Mouse (Mus musculus) small intestine, adult 2 months (tissue): ENCODE data around the gene Mgrn1. TPM values are rescaled to one million over a fixed set of nuclear protein-coding genes. Genes with fewer than 3 reads are reported as not detected.

Experiments used
- H3K27ac ChIP-seq: fragments of 200-500 bp; 2 replicates; pipeline ENCODE4 v1.5.1; 2012; ENCODE audit warnings: low read depth, low read length, control low read depth, inconsistent platforms; ENCODE audit not compliant: insufficient read depth
- H3K27me3 ChIP-seq: fragments of 200-500 bp; 2 replicates; pipeline ENCODE4 v1.6.1; 2012; ENCODE audit warnings: mild to moderate bottlenecking, moderate library complexity, low read length, inconsistent platforms; ENCODE audit not compliant: control insufficient read depth, insufficient read depth
- H3K36me3 ChIP-seq: fragments of 200-500 bp; 2 replicates; pipeline ENCODE4 v1.6.1; 2012; ENCODE audit warnings: mild to moderate bottlenecking, low read length, control low read depth, inconsistent platforms; ENCODE audit not compliant: control insufficient read depth, insufficient read depth
- H3K4me1 ChIP-seq: fragments of 200-500 bp; 2 replicates; pipeline ENCODE4 v1.6.1; 2012; ENCODE audit warnings: low read length, inconsistent platforms, mixed read lengths; ENCODE audit not compliant: control insufficient read depth, insufficient read depth, insufficient read length
- H3K4me3 ChIP-seq: fragments of 200-500 bp; 2 replicates; pipeline ENCODE4 v1.5.1; 2012; ENCODE audit warnings: low read depth, mild to moderate bottlenecking, control low read depth, inconsistent platforms, low read length, moderate library complexity
- CTCF ChIP-seq: fragments of 200-500 bp; IDR thresholded peaks from 2 replicates; pipeline ENCODE4 v1.5.1; 2012; ENCODE audit warnings: low read depth, mild to moderate bottlenecking, control low read depth, inconsistent platforms, low read length, moderate library complexity, mixed read lengths; ENCODE audit not compliant: insufficient replicate concordance, insufficient read length; ENCODE audit errors: extremely low read depth
- POLR2A ChIP-seq: fragments of 200-500 bp; IDR thresholded peaks from 2 replicates; pipeline ENCODE4 v1.6.1; 2012; ENCODE audit warnings: low read depth, mild to moderate bottlenecking, control low read depth, inconsistent platforms, low read length, moderate library complexity
- WGBS: fragments of 180-500 bp; shearing (Covaris S2); methylation state at CpG from one replicate; pipeline ENCODE4 v1.1.7; 2018; 5-methylcytosine and 5-hydroxymethylcytosine counted together
- polyA plus RNA-seq: library from polyadenylated mRNA; depleted of rRNA; stranded (reverse); fragments of >200 nt; gene quantifications from 2 replicates; pipeline ENCODE4 v1.2.3, GENCODE M21; 2012; rRNA removed

Mgrn1 gene
- polyA plus RNA-seq, 1 experiment, result 164 TPM

- 38% methylated on average over 5 of the region's 5 CpGs for WGBS
- no peaks in the 10 kb centered on the region for H3K36me3 ChIP-seq
- TF ChIP-seq CTCF (no peak), POLR2A (no peak)
Measured at GRCm38 (mm10) chr16:4978275-4979051, 92.4 kb downstream of the Mgrn1 start.

GRCm38 (mm10) chr16:4979755-4980380 is 93.8 kb downstream of the Mgrn1 start:
- WGBS, result 70% methylated on average over 4 of the region's 4 CpGs

More at GRCm38 (mm10) chr16:4978275-4979051, 92.4 kb downstream of the Mgrn1 start:
- no peaks in the 10 kb centered on the region for H3K27me3 ChIP-seq
- no peaks in the 10 kb centered on the region for H3K4me1 ChIP-seq
- H3K27ac ChIP-seq, result no peak overlapping the region
- H3K4me3 ChIP-seq, result no peak overlapping the region

GRCm38 (mm10) chr16:4984717-4985116 is 98.7 kb downstream of the Mgrn1 start:
- no peak for TF ChIP-seq CTCF
- no peak for TF ChIP-seq POLR2A
- Histone ChIP-seq H3K27me3 (no peaks in the 10 kb centered on the region), H3K27ac (no peak overlapping the region), H3K4me3 (no peak overlapping the region), H3K4me1 (no peaks in the 10 kb centered on the region), H3K36me3 (no peaks in the 10 kb centered on the region)
- WGBS, result 86% methylated on average over 12 of the region's 12 CpGs

More at GRCm38 (mm10) chr16:4979755-4980380, 93.8 kb downstream of the Mgrn1 start:
- H3K4me3 ChIP-seq, result no peak overlapping the region
- H3K36me3 ChIP-seq, result no peaks in the 10 kb centered on the region
- TF ChIP-seq POLR2A, result no peak
- TF ChIP-seq CTCF, result peak; percentile 74; the same call in 1 of the 2 replicates
- H3K4me1 ChIP-seq, result no peaks in the 10 kb centered on the region
- no peak overlapping the region for H3K27ac ChIP-seq
- H3K27me3 ChIP-seq, result no peaks in the 10 kb centered on the region

Other genes with a start within 250 kb of the Mgrn1 start
- gene Vasn, start 246.3 kb upstream of the Mgrn1 start, polyA plus RNA-seq, result 6.5 and 7.8 TPM in 2 replicates
- 10.2 and 13.7 TPM in 2 replicates for gene Dnaja3, start 246.3 kb upstream of the Mgrn1 start, polyA plus RNA-seq
- gene Coro7, start 206.5 kb upstream of the Mgrn1 start, polyA plus RNA-seq, result 45.6 and 86.6 TPM in 2 replicates
- gene Nmral1, start 166.9 kb upstream of the Mgrn1 start, polyA plus RNA-seq, result 2.2 and 5.6 TPM in 2 replicates
- 11.8 and 21.2 TPM in 2 replicates for gene Hmox2, start 159.9 kb upstream of the Mgrn1 start, polyA plus RNA-seq
- 51.7 and 87.4 TPM in 2 replicates for gene Cdip1, start 96.0 kb upstream of the Mgrn1 start, polyA plus RNA-seq
- not detected in 2 replicates for gene 4930562C15Rik, start 50.8 kb upstream of the Mgrn1 start, polyA plus RNA-seq
- 21.0 and 37.1 TPM in 2 replicates for gene Ubald1, start 5.9 kb upstream of the Mgrn1 start, polyA plus RNA-seq
- gene Nudt16l1, start 52.5 kb downstream of the Mgrn1 start, polyA plus RNA-seq, result 23.7 and 42.6 TPM in 2 replicates
- 17.9 and 34.8 TPM in 2 replicates for gene Anks3, start 78.0 kb downstream of the Mgrn1 start, polyA plus RNA-seq
- gene Sept12, start 111.6 kb downstream of the Mgrn1 start, polyA plus RNA-seq, result 0.15 TPM in 1 of 2 replicates, not detected in the other
- gene Smim22, start 121.0 kb downstream of the Mgrn1 start, polyA plus RNA-seq, result 173 and 472 TPM in 2 replicates
- 41.3 and 68.4 TPM in 2 replicates for gene Rogdi, start 127.3 kb downstream of the Mgrn1 start, polyA plus RNA-seq
- gene Glyr1, start 163.6 kb downstream of the Mgrn1 start, polyA plus RNA-seq, result 21.2 and 39.0 TPM in 2 replicates
- 14.8 and 25.8 TPM in 2 replicates for gene Ubn1, start 163.8 kb downstream of the Mgrn1 start, polyA plus RNA-seq
- gene Ppl, start 246.2 kb downstream of the Mgrn1 start, polyA plus RNA-seq, result 1.1 and 1.6 TPM in 2 replicates